Mouse (Mus musculus) spleen, adult 2 months (tissue): ENCODE data around the gene Mif4gd. TPM values are rescaled to one million over a fixed set of nuclear protein-coding genes. Genes with fewer than 3 reads are reported as not detected.
A peak's percentile ranks its signal among the peaks of the same experiment; 100 is the strongest.

Source experiments
- DNase-seq, 2 experiments: peaks; one replicate each; pipeline versions ENCODE4 v3.0.0 to v3.0.0-alpha.2; 2012 to 2021; ENCODE audit warnings: low spot score in 2 of 2, low read depth in 1 of 2
- H3K27ac ChIP-seq: fragments of 200-500 bp; 2 replicates; pipeline ENCODE4 v1.5.1; 2012; ENCODE audit warnings: low read length, inconsistent platforms; ENCODE audit not compliant: insufficient read depth
- H3K27me3 ChIP-seq: fragments of 200-500 bp; 2 replicates; pipeline ENCODE4 v1.6.1; 2012; ENCODE audit warnings: mild to moderate bottlenecking, moderate library complexity, low read length, inconsistent platforms; ENCODE audit not compliant: control insufficient read depth, insufficient read depth
- H3K36me3 ChIP-seq: fragments of 200-500 bp; 2 replicates; pipeline ENCODE4 v1.6.1; 2012; ENCODE audit warnings: mild to moderate bottlenecking, low read length, inconsistent platforms; ENCODE audit not compliant: control insufficient read depth, insufficient read depth
- H3K4me1 ChIP-seq: fragments of 200-500 bp; 2 replicates; pipeline ENCODE4 v1.6.1; 2011; ENCODE audit warnings: inconsistent platforms; ENCODE audit not compliant: control insufficient read depth, insufficient read depth, insufficient read length
- H3K4me3 ChIP-seq: fragments of 200-500 bp; 2 replicates; pipeline ENCODE4 v1.5.1; 2011; ENCODE audit warnings: mild to moderate bottlenecking, inconsistent platforms; ENCODE audit not compliant: insufficient read depth, insufficient read length; ENCODE audit errors: extremely low read depth
- CTCF ChIP-seq: fragments of 200-500 bp; IDR thresholded peaks from 2 replicates; pipeline ENCODE4 v1.5.1; 2011; ENCODE audit warnings: mild to moderate bottlenecking, inconsistent platforms; ENCODE audit not compliant: insufficient read depth, insufficient read length, insufficient replicate concordance; ENCODE audit errors: extremely low read depth
- POLR2A ChIP-seq: fragments of 200-500 bp; IDR thresholded peaks from 2 replicates; pipeline ENCODE4 v1.6.1; 2011; ENCODE audit warnings: low read depth, low read length, inconsistent platforms
- WGBS: fragments of 180-500 bp; shearing (Covaris S2); methylation state at CpG from one replicate; pipeline ENCODE4 v1.1.7; 2018; 5-methylcytosine and 5-hydroxymethylcytosine counted together
- polyA plus RNA-seq: library from polyadenylated mRNA; depleted of rRNA; stranded (reverse); fragments of >200 nt; gene quantifications from 2 replicates; pipeline ENCODE4 v1.2.3, GENCODE M21; 2012

Gene Mif4gd
- polyA plus RNA-seq, 1 experiment, result 175 TPM

DNA sequence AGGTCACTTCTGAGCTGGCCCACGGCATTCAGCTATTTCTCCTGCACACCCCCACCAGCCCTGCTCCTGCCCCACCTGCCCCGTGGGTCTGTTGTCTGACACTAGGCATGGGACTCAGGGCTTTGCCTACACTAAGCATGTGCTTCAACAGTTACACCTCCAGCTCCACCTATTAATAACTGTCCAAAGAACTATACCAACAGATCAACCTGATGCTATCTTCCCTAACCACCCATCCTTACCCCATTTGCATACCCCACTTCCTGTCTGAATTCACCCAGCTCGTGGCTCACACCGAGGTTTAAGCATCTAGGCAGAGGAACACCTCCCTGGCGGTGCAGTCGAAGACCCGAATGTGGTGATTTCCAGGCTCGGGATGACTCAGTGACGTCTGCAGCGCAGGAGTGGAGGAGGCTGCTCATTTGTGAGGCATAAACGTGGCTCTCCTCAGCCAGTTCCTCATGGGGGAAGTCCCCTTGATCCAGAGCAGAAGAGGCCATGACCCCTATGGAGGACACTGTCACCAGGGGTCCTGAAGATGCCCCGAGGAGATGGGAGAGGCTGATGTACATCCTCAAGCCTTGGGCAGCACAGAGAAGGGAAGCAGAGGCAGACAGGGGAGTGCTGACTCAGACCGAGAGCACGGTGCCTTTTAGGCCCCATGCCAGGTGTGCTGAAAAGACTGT, 28.4 kb upstream of the Mif4gd start:
- Histone ChIP-seq H3K27ac (peak overlapping the region; percentile 89), H3K27me3 (no peaks in the 10 kb centered on the region), H3K36me3 (peaks cover 10% of the 10 kb centered on the region), H3K4me1 (peaks cover 42% of the 10 kb centered on the region), H3K4me3 (peak overlapping the region; percentile 0; the same call in 1 of the 2 replicates)
- peak; percentile 27 for TF ChIP-seq POLR2A
- TF ChIP-seq CTCF, result no peak
- 4% methylated on average over 14 of the region's 14 CpGs for WGBS
- peak; percentile 77 to 90 for DNase-seq

DNA sequence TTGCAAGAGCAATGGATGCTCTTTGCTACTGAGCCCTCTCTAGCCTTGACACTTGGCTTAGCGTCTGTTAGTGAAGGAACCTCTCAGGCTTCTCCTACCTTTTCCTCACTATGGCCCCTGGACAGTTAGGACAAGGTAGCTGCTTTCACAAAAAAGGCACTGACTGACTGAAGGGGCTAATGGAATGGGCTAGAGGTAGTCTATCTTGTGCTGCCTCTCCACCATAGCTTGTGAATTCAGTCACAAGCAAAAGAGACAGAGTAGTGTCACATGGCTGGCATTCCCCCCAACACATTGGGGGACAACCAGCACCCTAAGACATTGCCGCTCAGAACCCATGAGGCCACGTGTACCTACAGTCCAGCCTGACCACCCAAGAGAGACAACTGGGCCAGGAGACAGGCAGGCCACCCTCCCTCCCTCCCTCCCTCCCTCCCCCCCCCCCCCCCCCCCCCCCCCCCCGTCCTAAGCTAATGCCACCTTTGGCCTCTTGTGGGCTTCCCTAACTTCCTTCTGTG, 27.6 kb upstream of the Mif4gd start:
- H3K27ac ChIP-seq, result peak overlapping the region; percentile 89
- H3K27me3 ChIP-seq, result no peaks in the 10 kb centered on the region
- no peak for DNase-seq
- no peak overlapping the region for H3K4me3 ChIP-seq
- peaks cover 7% of the 10 kb centered on the region for H3K36me3 ChIP-seq
- 63% methylated on average over 3 of the region's 4 CpGs for WGBS
- TF ChIP-seq POLR2A, result no peak
- no peak for TF ChIP-seq CTCF
- H3K4me1 ChIP-seq, result peaks cover 40% of the 10 kb centered on the region

- H3K27me3 ChIP-seq, result no peaks in the 10 kb centered on the region
- peaks cover 46% of the 10 kb centered on the region for H3K4me1 ChIP-seq
- DNase-seq, result no peak
- peaks cover 5% of the 10 kb centered on the region for H3K36me3 ChIP-seq
- WGBS, result 85% methylated on average over 4 of the region's 4 CpGs
- H3K4me3 ChIP-seq, result no peak overlapping the region
- TF ChIP-seq POLR2A (no peak), CTCF (no peak)
- peak overlapping the region; percentile 81 for H3K27ac ChIP-seq
Observed at GRCm38 (mm10) chr11:115639540-115639939, 26.8 kb upstream of the Mif4gd start.

GRCm38 (mm10) chr11:115638498-115639409, 26.0 kb upstream of the Mif4gd start:
- WGBS, result 47% methylated on average over 5 of the region's 5 CpGs

GRCm38 (mm10) chr11:115636960-115637359, 24.2 kb upstream of the Mif4gd start:
- Histone ChIP-seq H3K27me3 (no peaks in the 10 kb centered on the region), H3K36me3 (no peaks in the 10 kb centered on the region), H3K4me3 (no peak overlapping the region), H3K4me1 (peaks cover 51% of the 10 kb centered on the region), H3K27ac (peak overlapping the region; percentile 13; the same call in 1 of the 2 replicates)
- WGBS, result 84% methylated on average over 3 of the region's 3 CpGs
- TF ChIP-seq CTCF (no peak), POLR2A (no peak)
- DNase-seq, result no peak

More at GRCm38 (mm10) chr11:115638498-115639409, 26.0 kb upstream of the Mif4gd start:
- H3K27me3 ChIP-seq, result no peaks in the 10 kb centered on the region
- no peak for DNase-seq
- peaks cover 54% of the 10 kb centered on the region for H3K4me1 ChIP-seq
- no peaks in the 10 kb centered on the region; the same call in 1 of the 2 replicates for H3K36me3 ChIP-seq
- no peak overlapping the region for H3K4me3 ChIP-seq
- TF ChIP-seq CTCF (no peak), POLR2A (no peak)
- peak overlapping the region; percentile 81 for H3K27ac ChIP-seq

GRCm38 (mm10) chr11:115635484-115635883, 22.7 kb upstream of the Mif4gd start:
- no peaks in the 10 kb centered on the region for H3K27me3 ChIP-seq
- no peaks in the 10 kb centered on the region for H3K36me3 ChIP-seq
- H3K4me3 ChIP-seq, result no peak overlapping the region
- no peak for TF ChIP-seq POLR2A
- no peak for TF ChIP-seq CTCF
- WGBS, result 88% methylated on average over 8 of the region's 8 CpGs
- no peak overlapping the region for H3K27ac ChIP-seq
- no peak for DNase-seq
- peaks cover 41% of the 10 kb centered on the region for H3K4me1 ChIP-seq
